Mouse (Mus musculus) forebrain, postnatal 0 days (tissue): ENCODE results near the gene Mrpl51. TPM values are rescaled to one million over a fixed set of nuclear protein-coding genes. Genes with fewer than 3 reads are reported as not detected.
A peak's percentile ranks its signal among the peaks of the same experiment; 100 is the strongest.

Source experiments
- ATAC-seq: fragments of 200-750 bp; cut with Nextera tagmentation; 2 replicates; pipeline ENCODE4 v1.8.0; 2017; ENCODE audit warnings: mild to moderate bottlenecking, moderate library complexity
- DNase-seq: peaks from one replicate; pipeline ENCODE4 v3.0.0-alpha.2; 2015
- H3K27ac ChIP-seq: fragments of 300-500 bp; sonication (generic); 2 replicates; pipeline ENCODE4 v1.5.1; 2014; ENCODE audit warnings: low read depth, mild to moderate bottlenecking, antibody characterized with exemption, low read length, moderate library complexity, mixed read lengths
- H3K27me3 ChIP-seq: fragments of 300-500 bp; sonication (generic); 2 replicates; pipeline ENCODE4 v1.6.1; 2014; ENCODE audit warnings: mild to moderate bottlenecking, low read length, mixed read lengths; ENCODE audit not compliant: insufficient read depth
- H3K36me3 ChIP-seq: fragments of 300-500 bp; sonication (generic); 2 replicates; pipeline ENCODE4 v1.6.1; 2014; ENCODE audit warnings: mild to moderate bottlenecking, moderate library complexity; ENCODE audit not compliant: insufficient read depth
- H3K4me1 ChIP-seq: fragments of 300-500 bp; sonication (generic); 2 replicates; pipeline ENCODE4 v1.6.1; 2014; ENCODE audit warnings: antibody characterized with exemption; ENCODE audit not compliant: insufficient read depth
- H3K4me2 ChIP-seq: fragments of 300-500 bp; sonication (generic); 2 replicates; pipeline ENCODE4 v1.6.1; 2014; ENCODE audit warnings: low read depth, mild to moderate bottlenecking, moderate library complexity
- H3K4me3 ChIP-seq: fragments of 300-500 bp; sonication (generic); 2 replicates; pipeline ENCODE4 v1.5.1; 2014; ENCODE audit warnings: low read depth, low read length, mixed read lengths
- H3K9ac ChIP-seq: fragments of 300-500 bp; sonication (generic); 2 replicates; pipeline ENCODE4 v1.6.1; 2014; ENCODE audit warnings: mild to moderate bottlenecking
- H3K9me3 ChIP-seq: fragments of 300-500 bp; sonication (generic); 2 replicates; pipeline ENCODE4 v1.6.1; 2016; ENCODE audit warnings: low read length
- CTCF ChIP-seq: sonication (generic); IDR thresholded peaks from 2 replicates; pipeline ENCODE4 v1.5.1; 2016; ENCODE audit warnings: antibody characterized with exemption, control low read depth, low read depth
- WGBS: fragments of 180-500 bp; shearing (Covaris S2); extraction: QIAGEN DNeasy Blood & Tissue Kit; methylation state at CpG from one replicate; pipeline ENCODE4 v1.1.7; 2014; 5-methylcytosine and 5-hydroxymethylcytosine counted together
- polyA plus RNA-seq: library from polyadenylated mRNA; unstranded; fragments of >200 nt; fragmentation: Nextera tagmentation; extraction: Ambion mirVana; gene quantifications from 2 replicates; pipeline ENCODE4 v1.2.1, GENCODE M21; 2015
- total RNA-seq: library from RNA; depleted of rRNA; stranded (reverse); fragments of >200 nt; gene quantifications from 2 replicates; pipeline ENCODE4 v1.2.3, GENCODE M21; 2014

Mrpl51 gene
- total and polyA plus RNA-seq, 2 experiments from 2014 or later, result 51.3 to 146 TPM

DNA sequence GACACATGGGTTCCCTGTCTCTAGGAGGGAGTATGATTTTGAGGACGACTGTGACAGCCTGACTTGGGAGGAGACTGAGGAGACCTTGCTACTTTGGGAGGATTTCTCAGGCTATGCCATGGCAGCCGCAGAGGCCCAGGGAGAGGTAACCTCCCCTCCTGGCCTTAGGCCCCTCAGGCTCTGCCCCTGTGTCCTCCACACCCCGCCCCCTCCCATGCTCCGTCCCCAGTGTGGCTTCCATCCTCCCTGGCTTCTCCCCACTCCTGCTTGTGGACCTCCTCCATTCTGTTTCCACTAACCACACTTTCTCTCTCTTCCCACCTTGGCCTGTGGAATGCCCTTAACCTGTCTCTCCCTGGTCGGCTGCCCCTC lies 38.6 kb upstream of the Mrpl51 start:
- WGBS, result 78% methylated on average over 5 of the region's 5 CpGs
- no peak for ATAC-seq
- no peak for TF ChIP-seq CTCF

GRCm38 (mm10) chr6:125153682-125154081 lies 37.9 kb upstream of the Mrpl51 start:
- H3K27me3 ChIP-seq, result no peaks in the 10 kb centered on the region
- H3K9ac ChIP-seq, result no peak overlapping the region
- H3K9me3 ChIP-seq, result no peaks in the 10 kb centered on the region
- no peak overlapping the region for H3K4me3 ChIP-seq
- no peak overlapping the region for H3K27ac ChIP-seq
- peaks cover 58% of the 10 kb centered on the region for H3K36me3 ChIP-seq
- ATAC-seq, result no peak
- no peak for DNase-seq
- H3K4me2 ChIP-seq, result no peak overlapping the region
- no peaks in the 10 kb centered on the region for H3K4me1 ChIP-seq
- WGBS, result 96% methylated on average over 4 of the region's 4 CpGs
- TF ChIP-seq CTCF, result no peak

More for the DNA sequence above, 38.6 kb upstream of the Mrpl51 start:
- Histone ChIP-seq H3K27me3 (no peaks in the 10 kb centered on the region), H3K27ac (no peak overlapping the region), H3K36me3 (peaks cover 54% of the 10 kb centered on the region), H3K4me3 (no peak overlapping the region), H3K4me2 (no peak overlapping the region), H3K4me1 (no peaks in the 10 kb centered on the region), H3K9ac (no peak overlapping the region), H3K9me3 (no peaks in the 10 kb centered on the region)
- DNase-seq, result no peak

- Histone ChIP-seq H3K4me1 (no peaks in the 10 kb centered on the region), H3K9ac (no peak overlapping the region), H3K27ac (no peak overlapping the region), H3K27me3 (no peaks in the 10 kb centered on the region), H3K4me3 (no peak overlapping the region), H3K36me3 (peaks cover 64% of the 10 kb centered on the region), H3K9me3 (no peaks in the 10 kb centered on the region), H3K4me2 (no peak overlapping the region)
- ATAC-seq, result peak; percentile 65; the same call in 1 of the 2 replicates
- peak; percentile 52 for DNase-seq
- TF ChIP-seq CTCF, result peak; percentile 54
These were observed 37.1 kb upstream of the Mrpl51 start for GRCm38 (mm10) chr6:125154550-125154949.

DNA sequence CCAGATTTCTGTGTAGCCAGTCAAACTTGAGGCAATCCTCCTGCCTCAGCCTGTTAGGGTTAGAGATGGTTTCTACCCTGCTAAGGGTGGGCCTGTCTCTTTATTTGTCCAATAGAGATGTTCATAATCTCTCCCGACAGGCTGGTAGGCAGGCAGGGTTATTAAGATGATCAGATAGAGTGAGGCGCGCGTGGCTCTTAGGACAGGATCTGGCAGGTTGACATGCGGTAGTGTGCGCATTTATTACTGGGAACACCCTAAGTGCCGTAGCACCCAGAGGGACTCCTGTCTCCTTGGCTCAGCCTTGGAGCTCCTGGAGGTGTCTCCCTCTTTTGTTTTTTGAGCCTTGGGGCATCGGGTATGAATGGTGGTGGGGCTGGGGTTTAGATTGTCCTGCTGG lies 36.3 kb upstream of the Mrpl51 start:
- Histone ChIP-seq H3K9ac (no peak overlapping the region), H3K9me3 (no peaks in the 10 kb centered on the region), H3K4me3 (no peak overlapping the region), H3K4me1 (no peaks in the 10 kb centered on the region), H3K36me3 (peaks cover 69% of the 10 kb centered on the region), H3K4me2 (no peak overlapping the region), H3K27ac (no peak overlapping the region), H3K27me3 (no peaks in the 10 kb centered on the region)
- no peak for TF ChIP-seq CTCF
- DNase-seq, result no peak
- WGBS, result 86% methylated on average over 8 of the region's 8 CpGs
- ATAC-seq, result no peak

DNA sequence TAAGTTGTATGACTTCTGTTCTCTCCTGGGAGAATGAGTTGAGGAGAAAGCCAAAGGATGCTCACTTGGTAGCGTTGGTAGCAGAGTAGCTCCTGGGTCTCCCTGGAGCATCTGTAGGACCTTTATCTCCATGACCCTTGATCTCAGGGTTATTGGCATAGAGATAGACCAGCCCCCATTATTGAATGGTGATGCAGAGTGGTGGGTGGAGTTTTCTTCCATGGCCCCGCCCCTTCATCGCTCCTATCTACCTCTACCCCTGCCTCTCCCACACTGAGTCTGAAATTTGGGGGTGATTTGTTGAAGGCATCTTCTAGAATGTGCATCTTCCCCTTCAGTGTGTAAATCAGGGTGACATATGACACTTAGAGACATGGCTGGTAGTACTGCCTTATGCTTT lies 35.1 kb upstream of the Mrpl51 start:
- no peak for TF ChIP-seq CTCF
- H3K9ac ChIP-seq, result no peak overlapping the region
- H3K4me3 ChIP-seq, result no peak overlapping the region
- no peaks in the 10 kb centered on the region for H3K9me3 ChIP-seq
- H3K27ac ChIP-seq, result no peak overlapping the region
- H3K27me3 ChIP-seq, result no peaks in the 10 kb centered on the region
- H3K4me2 ChIP-seq, result no peak overlapping the region
- peaks cover 74% of the 10 kb centered on the region for H3K36me3 ChIP-seq
- WGBS, result 84% methylated on average over 3 of the region's 3 CpGs
- ATAC-seq (no peak), DNase-seq (no peak)
- H3K4me1 ChIP-seq, result no peaks in the 10 kb centered on the region

- no peaks in the 10 kb centered on the region for H3K9me3 ChIP-seq
- DNase-seq (no peak), ATAC-seq (no peak)
- no peaks in the 10 kb centered on the region for H3K4me1 ChIP-seq
- no peak overlapping the region for H3K4me3 ChIP-seq
- no peaks in the 10 kb centered on the region for H3K27me3 ChIP-seq
- H3K36me3 ChIP-seq, result peaks cover 72% of the 10 kb centered on the region
- H3K9ac ChIP-seq, result no peak overlapping the region
- no peak overlapping the region for H3K27ac ChIP-seq
- no peak for TF ChIP-seq CTCF
- H3K4me2 ChIP-seq, result no peak overlapping the region
- 36% methylated on average over 7 of the region's 7 CpGs for WGBS
These were observed 34.5 kb upstream of the Mrpl51 start for GRCm38 (mm10) chr6:125156903-125157614.

- no peak for TF ChIP-seq CTCF
- no peak overlapping the region for H3K27ac ChIP-seq
- H3K4me1 ChIP-seq, result peaks cover 8% of the 10 kb centered on the region
- 88% methylated on average over 15 of the region's 15 CpGs for WGBS
- no peak overlapping the region for H3K4me2 ChIP-seq
- no peaks in the 10 kb centered on the region for H3K9me3 ChIP-seq
- no peak overlapping the region for H3K9ac ChIP-seq
- H3K36me3 ChIP-seq, result peaks cover 54% of the 10 kb centered on the region
- DNase-seq (no peak), ATAC-seq (no peak)
- no peak overlapping the region for H3K4me3 ChIP-seq
- no peaks in the 10 kb centered on the region for H3K27me3 ChIP-seq
These were observed 32.6 kb upstream of the Mrpl51 start for GRCm38 (mm10) chr6:125158944-125159492.
